Mouse (Mus musculus) myocyte (in vitro differentiated cells): ENCODE data around the gene Stambpl1. TPM values are rescaled to one million over a fixed set of nuclear protein-coding genes. Genes with fewer than 3 reads are reported as not detected.

Source experiments
- H3K27me3 ChIP-seq: one replicate; pipeline ENCODE4 v1.6.1; 2011; ENCODE audit not compliant: control insufficient read depth, insufficient read depth, insufficient read length
- H3K36me3 ChIP-seq: one replicate; pipeline ENCODE4 v1.6.1; 2011; ENCODE audit not compliant: control insufficient read depth, insufficient read depth
- H3K4me2 ChIP-seq: one replicate; pipeline ENCODE4 v1.6.1; 2011; ENCODE audit warnings: low read depth, control low read depth
- H3K4me3 ChIP-seq: one replicate; pipeline ENCODE4 v1.5.1; 2011; ENCODE audit warnings: mild to moderate bottlenecking, control low read depth, moderate library complexity
- H3K79me2 ChIP-seq: one replicate; pipeline ENCODE4 v1.6.1; 2011; ENCODE audit not compliant: control insufficient read depth, insufficient read depth
- H3ac ChIP-seq: one replicate; pipeline ENCODE4 v1.6.1; 2011; ENCODE audit not compliant: control insufficient read depth, insufficient read length
- CEBPB ChIP-seq: IDR thresholded peaks from 2 replicates; pipeline ENCODE4 v1.6.1; 2011; ENCODE audit warnings: mild to moderate bottlenecking, moderate library complexity; ENCODE audit not compliant: poor library complexity, insufficient read depth, severe bottlenecking
- E2F4 ChIP-seq: IDR thresholded peaks from one replicate; pipeline ENCODE4 v1.6.1; 2011; ENCODE audit warnings: mild to moderate bottlenecking, control low read depth, moderate library complexity; ENCODE audit not compliant: insufficient read depth
- MAX ChIP-seq: IDR thresholded peaks from one replicate; pipeline ENCODE4 v1.6.1; 2011; ENCODE audit warnings: low read depth, mild to moderate bottlenecking, control low read depth
- MYOD1 ChIP-seq, 3 experiments: IDR thresholded peaks; one replicate each; pipeline ENCODE4 v1.6.1; 2011; ENCODE audit warnings: control low read depth in 2 of 3, low read depth in 2 of 3, mild to moderate bottlenecking in 2 of 3, moderate library complexity in 1 of 3; ENCODE audit not compliant: insufficient read length in 2 of 3, control insufficient read depth in 1 of 3
- MYOG ChIP-seq, 3 experiments: IDR thresholded peaks; one replicate each; pipeline ENCODE4 v1.6.1; 2011; ENCODE audit warnings: control low read depth in 2 of 3, low read depth in 2 of 3, mild to moderate bottlenecking in 2 of 3; ENCODE audit not compliant: insufficient read length in 2 of 3, control insufficient read depth in 1 of 3, insufficient read depth in 1 of 3
- POLR2A ChIP-seq: IDR thresholded peaks from one replicate; pipeline ENCODE4 v1.6.1; 2011; ENCODE audit warnings: low read depth, mild to moderate bottlenecking, control low read depth, moderate library complexity; ENCODE audit not compliant: insufficient read length
- POLR2AphosphoS2 ChIP-seq: IDR thresholded peaks from one replicate; pipeline ENCODE4 v1.6.1; 2011; ENCODE audit warnings: low read depth, control low read depth; ENCODE audit not compliant: insufficient read length
- REST ChIP-seq: IDR thresholded peaks from one replicate; pipeline ENCODE4 v1.6.1; 2011; ENCODE audit warnings: mild to moderate bottlenecking, control low read depth, moderate library complexity; ENCODE audit not compliant: insufficient read depth, insufficient read length
- SRF ChIP-seq: IDR thresholded peaks from one replicate; pipeline ENCODE4 v1.6.1; 2011; ENCODE audit warnings: low read depth; ENCODE audit not compliant: control insufficient read depth, insufficient read length
- TCF12 ChIP-seq: IDR thresholded peaks from one replicate; pipeline ENCODE4 v1.6.1; 2011; ENCODE audit warnings: mild to moderate bottlenecking, control low read depth; ENCODE audit not compliant: poor library complexity, insufficient read depth, severe bottlenecking
- TCF3 ChIP-seq: IDR thresholded peaks from one replicate; pipeline ENCODE4 v1.6.1; 2011; ENCODE audit warnings: low read depth, control low read depth; ENCODE audit not compliant: insufficient read length
- USF1 ChIP-seq: IDR thresholded peaks from one replicate; pipeline ENCODE4 v1.6.1; 2011; ENCODE audit warnings: low read depth, mild to moderate bottlenecking, control low read depth, moderate library complexity
- polyA plus RNA-seq: library from polyadenylated mRNA; unstranded; fragments of >200 nt; fragmentation: generic; extraction: Trizol; gene quantifications from one replicate; pipeline ENCODE4 v1.2.1, GENCODE M21; 2012; ENCODE audit warnings: missing spikeins

Gene Stambpl1
- polyA plus RNA-seq, 1 experiment: 26.9 TPM

GRCm38 (mm10) chr19:34254101-34254879 lies 62.3 kb downstream of the Stambpl1 start:
- H3K79me2 ChIP-seq: peaks cover 29% of the 10 kb centered on the region
- TF ChIP-seq USF1 (peak; percentile 83), POLR2A (no peak), POLR2AphosphoS2 (peak; percentile 52), SRF (peak; percentile 97), REST (no peak)
- no peaks in the 10 kb centered on the region for H3K27me3 ChIP-seq
- H3K36me3 ChIP-seq: peaks cover 29% of the 10 kb centered on the region
- peak overlapping the region; percentile 36 for H3ac ChIP-seq
- peak overlapping the region; percentile 92 for H3K4me2 ChIP-seq
- H3K4me3 ChIP-seq: peak overlapping the region; percentile 82

GRCm38 (mm10) chr19:34254880-34255681 lies 63.1 kb downstream of the Stambpl1 start, which contains the start of gene Acta2:
TSS of gene Acta2 (minus strand) at chr19:34255590.
- peaks cover 21% of the 10 kb centered on the region for H3K36me3 ChIP-seq
- H3K79me2 ChIP-seq: peaks cover 29% of the 10 kb centered on the region
- peak within 1 kb of the TSS; percentile 82 for H3K4me3 ChIP-seq
- H3K27me3 ChIP-seq: no peaks in the 10 kb centered on the region
- TF ChIP-seq E2F4 (no peak), MYOD1 (IDR thresholded peaks at IDR 0.05; ENCODE audit: control insufficient read depth in 1 of 3, insufficient read length in 2 of 3, low read depth in 2 of 3) (peak; percentile 87 to 92 (median 89)), TCF3 (peak; percentile 78), TCF12 (peak; percentile 95), MAX (no peak), POLR2A (peak; percentile 79), MYOG (IDR thresholded peaks at IDR 0.05; ENCODE audit: control insufficient read depth in 1 of 3, insufficient read depth in 1 of 3, insufficient read length in 2 of 3, low read depth in 2 of 3) (peak; percentile 78 to 98 (median 98)), SRF (peak; percentile 98), POLR2AphosphoS2 (peak; percentile 93), REST (no peak), USF1 (no peak), CEBPB (no peak)
- peak within 1 kb of the TSS; percentile 36 for H3ac ChIP-seq
- H3K4me2 ChIP-seq: peak within 1 kb of the TSS; percentile 92

GRCm38 (mm10) chr19:34256149-34256548 lies 64.1 kb downstream of the Stambpl1 start:
- peaks cover 29% of the 10 kb centered on the region for H3K79me2 ChIP-seq
- no peaks in the 10 kb centered on the region for H3K27me3 ChIP-seq
- H3K4me2 ChIP-seq: peak overlapping the region; percentile 92
- H3ac ChIP-seq: no peak overlapping the region
- TF ChIP-seq REST: no peak
- TF ChIP-seq CEBPB: no peak
- TF ChIP-seq MYOG (IDR thresholded peaks at IDR 0.05; ENCODE audit: control insufficient read depth in 1 of 3, insufficient read depth in 1 of 3, insufficient read length in 2 of 3, low read depth in 2 of 3): peak; percentile 63 to 89 (median 68)
- TF ChIP-seq MAX: no peak
- TF ChIP-seq E2F4: no peak
- TF ChIP-seq TCF3: peak; percentile 39
- no peak for TF ChIP-seq POLR2A
- peak in 2 of 3 experiments; percentile 85 to 87 for TF ChIP-seq MYOD1 (IDR thresholded peaks at IDR 0.05; ENCODE audit: control insufficient read depth in 1 of 3, insufficient read length in 2 of 3, low read depth in 2 of 3)
- TF ChIP-seq SRF: no peak
- peak; percentile 44 for TF ChIP-seq TCF12
- H3K36me3 ChIP-seq: peaks cover 11% of the 10 kb centered on the region
- H3K4me3 ChIP-seq: peak overlapping the region; percentile 82

- Histone ChIP-seq H3K36me3 (peaks cover 3% of the 10 kb centered on the region), H3K4me3 (no peak overlapping the region), H3K27me3 (no peaks in the 10 kb centered on the region), H3K4me2 (no peak overlapping the region), H3K79me2 (peaks cover 29% of the 10 kb centered on the region), H3ac (no peak overlapping the region)
- TF ChIP-seq POLR2A (no peak), MAX (no peak), POLR2AphosphoS2 (no peak), TCF3 (no peak), CEBPB (no peak), REST (no peak), MYOD1 (IDR thresholded peaks at IDR 0.05; ENCODE audit: control insufficient read depth in 1 of 3, insufficient read length in 2 of 3, low read depth in 2 of 3) (no peak), E2F4 (no peak), TCF12 (no peak), USF1 (no peak), SRF (no peak), MYOG (IDR thresholded peaks at IDR 0.05; ENCODE audit: control insufficient read depth in 1 of 3, insufficient read depth in 1 of 3, insufficient read length in 2 of 3, low read depth in 2 of 3) (no peak)
Observed at GRCm38 (mm10) chr19:34256936-34257335, 64.9 kb downstream of the Stambpl1 start.
